Mouse (Mus musculus): ENCODE results near the gene Csnk1e.

DNA sequence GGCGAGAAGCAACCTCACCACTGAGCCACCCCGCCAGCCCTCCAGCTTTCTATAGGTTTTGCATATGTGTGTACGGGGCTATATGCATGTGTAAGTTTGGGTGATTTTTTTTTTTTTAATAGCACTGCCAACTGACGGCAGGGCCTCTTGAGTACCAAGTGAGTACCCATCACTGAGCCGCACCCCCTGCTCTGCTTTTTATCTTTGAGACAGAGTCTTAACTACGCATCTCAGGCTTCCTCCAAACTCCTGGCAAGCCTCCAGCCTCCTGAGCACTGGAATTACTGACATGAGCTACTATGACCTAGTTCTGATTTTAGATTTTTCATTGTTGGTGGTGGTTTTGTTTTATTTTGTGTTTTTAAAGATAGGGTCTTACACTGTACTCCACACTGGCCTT is 27.9 kb downstream of the Csnk1e start:
- TF ChIP-seq POLR2A (IDR thresholded peaks at IDR 0.05; ENCODE audit: borderline replicate concordance, insufficient read depth, low read length) = no peak
- TF ChIP-seq CTCF (IDR thresholded peaks at IDR 0.05; ENCODE audit: borderline replicate concordance, insufficient read depth, low read depth, low read length) = no peak

Data from cerebellum, adult 2 months (tissue).